Mouse (Mus musculus): ENCODE measurements around the gene Blvrb.

- peak; percentile 39; the same call in 1 of the 2 replicates for TF ChIP-seq POLR2A (IDR thresholded peaks at IDR 0.05; ENCODE audit: insufficient read depth, low read depth, low read length)
- no peak for TF ChIP-seq CTCF (IDR thresholded peaks at IDR 0.05; ENCODE audit: insufficient read depth, low read depth, low read length)
Measured at GRCm38 (mm10) chr7:27473156-27473834, 25.5 kb downstream of the Blvrb start, which contains the start of gene Sertad3.

All from olfactory bulb, adult 2 months (tissue).